Mouse (Mus musculus) C2C12 (cell line): ENCODE measurements around the gene Tnnt3.

Experiments
- CEBPB ChIP-seq: IDR thresholded peaks from one replicate; pipeline ENCODE4 v1.6.1; 2011; ENCODE audit warnings: low read depth, mild to moderate bottlenecking, control low read depth, moderate library complexity
- CTCF ChIP-seq: IDR thresholded peaks from one replicate; pipeline ENCODE4 v1.5.1; 2011; ENCODE audit not compliant: control insufficient read depth, insufficient read depth, insufficient read length
- MAX ChIP-seq: IDR thresholded peaks from one replicate; pipeline ENCODE4 v1.6.1; 2011; ENCODE audit warnings: mild to moderate bottlenecking, control low read depth
- USF1 ChIP-seq: IDR thresholded peaks from one replicate; pipeline ENCODE4 v1.6.1; 2011; ENCODE audit warnings: low read depth, mild to moderate bottlenecking, control low read depth, moderate library complexity

DNA sequence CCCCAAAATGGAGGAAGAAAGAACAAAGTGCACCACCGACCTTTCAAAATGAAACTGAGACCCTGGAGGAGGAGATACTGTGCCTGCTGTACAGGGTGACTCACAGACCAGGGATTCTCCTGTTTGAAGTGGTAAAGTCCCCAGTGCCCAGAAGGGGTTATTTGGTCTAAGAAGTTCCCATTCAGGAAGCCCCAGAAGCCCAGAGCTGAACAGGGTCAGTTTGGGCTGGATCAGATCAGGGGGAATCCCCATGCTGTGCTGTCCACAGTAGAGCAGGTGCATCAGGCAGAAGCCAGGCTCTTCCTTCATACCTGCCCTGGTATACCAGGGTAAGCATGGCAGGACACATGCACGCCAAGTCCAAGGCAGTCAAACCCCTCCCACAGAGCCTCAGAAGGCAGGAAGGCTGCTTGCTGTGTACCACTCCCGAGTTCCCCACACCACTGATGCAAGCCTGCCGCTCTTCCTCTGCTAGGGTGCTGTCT is 36.0 kb upstream of the Tnnt3 start:
- TF ChIP-seq CTCF = no peak
- TF ChIP-seq CEBPB = no peak
- TF ChIP-seq MAX = no peak
- TF ChIP-seq USF1 = no peak
